Mouse (Mus musculus): Measurements from ENCODE around the gene Gm21828. TPM values are rescaled to one million over a fixed set of nuclear protein-coding genes. Genes with fewer than 3 reads are reported as not detected.
"Not testable (repeated sequence)": the region's sequence is repeated elsewhere in the genome, so short reads cannot be mapped to it uniquely, and the experiment has no call there.

The Gm21828 gene
- not detected in 2 replicates for polyA plus RNA-seq (2015; fragmentation: Nextera tagmentation; extraction: Ambion mirVana)

GRCm38 (mm10) chrY:13223828-13224227 lies at the start of gene Gm21828:
Gm21828 (minus strand) TSS chrY:13223928.
- not testable (repeated sequence) for H3K4me2 ChIP-seq (ENCODE audit: low read depth, low read length); H3K27ac ChIP-seq (ENCODE audit: low read length); H3K9ac ChIP-seq (ENCODE audit: low read length); H3K4me3 ChIP-seq (ENCODE audit: low read length); H3K4me1 ChIP-seq (ENCODE audit: control insufficient read depth, insufficient read depth, low read length); H3K9me3 ChIP-seq (replicated peaks; ENCODE audit: control insufficient read depth, low read length); ATAC-seq (replicated peaks; ENCODE audit: extremely low read depth, insufficient read depth, low FRiP score); H3K36me3 ChIP-seq (ENCODE audit: control insufficient read depth, insufficient read depth); H3K27me3 ChIP-seq (ENCODE audit: control insufficient read depth, insufficient read depth, low read length)
- no CpG with 5 or more reads among the region's 3 CpGs for WGBS

DNA sequence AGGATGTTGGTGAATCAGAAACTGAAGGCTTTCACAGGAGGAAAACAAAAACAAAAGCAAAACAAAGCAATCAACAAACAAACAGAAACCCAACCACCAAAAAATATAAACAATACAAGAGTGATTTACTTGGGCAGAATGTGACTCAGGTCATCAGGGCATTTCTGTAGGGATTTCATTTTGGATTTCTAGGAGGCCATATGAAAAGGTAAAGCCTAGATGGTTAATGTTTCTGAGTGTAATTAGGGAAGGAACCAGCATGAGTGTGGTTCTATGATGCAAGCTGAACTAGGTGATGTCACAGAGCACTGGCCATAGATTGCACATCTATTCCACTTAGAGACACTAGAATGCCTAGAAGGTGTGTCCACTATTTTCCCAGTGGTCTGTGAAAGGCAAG lies 28.4 kb upstream of the Gm21828 start, which contains the start of the genes Gm21440 and Gm21454:
Gm21440 (plus strand) TSS at position 301 of the 400 bp plus-strand sequence.
Gm21454 (plus strand) TSS at position 352 of the 400 bp plus-strand sequence.
- H3K36me3 ChIP-seq (ENCODE audit: control insufficient read depth, insufficient read depth); H3K4me3 ChIP-seq (ENCODE audit: low read length); ATAC-seq (replicated peaks; ENCODE audit: extremely low read depth, insufficient read depth, low FRiP score); H3K4me2 ChIP-seq (ENCODE audit: low read depth, low read length); H3K27ac ChIP-seq (ENCODE audit: low read length); H3K4me1 ChIP-seq (ENCODE audit: control insufficient read depth, insufficient read depth, low read length); H3K9ac ChIP-seq (ENCODE audit: low read length); H3K27me3 ChIP-seq (ENCODE audit: control insufficient read depth, insufficient read depth, low read length); H3K9me3 ChIP-seq (replicated peaks; ENCODE audit: control insufficient read depth, low read length): not testable (repeated sequence)

Other genes with a start within 250 kb of the Gm21828 start
- not detected in 2 replicates for gene Gm20807, start 181.0 kb downstream of the Gm21828 start, polyA plus RNA-seq (2015; fragmentation: Nextera tagmentation; extraction: Ambion mirVana)
- not detected in 2 replicates for gene Gm21891, start 90.4 kb downstream of the Gm21828 start, polyA plus RNA-seq (2015; fragmentation: Nextera tagmentation; extraction: Ambion mirVana)
- not detected in 2 replicates for gene Gm21425, start 62.0 kb downstream of the Gm21828 start, polyA plus RNA-seq (2015; fragmentation: Nextera tagmentation; extraction: Ambion mirVana)
- gene Gm21440, start 28.5 kb upstream of the Gm21828 start, polyA plus RNA-seq (2015; fragmentation: Nextera tagmentation; extraction: Ambion mirVana): not detected in 2 replicates
- not detected in 2 replicates for gene Gm21454, start 28.5 kb upstream of the Gm21828 start, polyA plus RNA-seq (2015; fragmentation: Nextera tagmentation; extraction: Ambion mirVana)
- gene Gm21725, start 125.1 kb upstream of the Gm21828 start, polyA plus RNA-seq (2015; fragmentation: Nextera tagmentation; extraction: Ambion mirVana): not detected in 2 replicates
- gene Gm21866, start 241.7 kb upstream of the Gm21828 start, polyA plus RNA-seq (2015; fragmentation: Nextera tagmentation; extraction: Ambion mirVana): not detected in 2 replicates

All from heart, embryonic 16.5 days (tissue).